Mouse (Mus musculus): ENCODE results near the gene Slamf9. TPM values are rescaled to one million over a fixed set of nuclear protein-coding genes. Genes with fewer than 3 reads are reported as not detected.

Slamf9 gene
- polyA plus RNA-seq, 1 experiment from 2014 or later: 0.08 TPM

- ATAC-seq (no peak), DNase-seq (ENCODE audit: low read depth, low spot score) (no peak)
- POLR2A ChIA-PET: no interaction called here
- H3K27me3 ChIP-seq: no peaks in the 10 kb centered on the region
- CTCF ChIA-PET: interaction anchor here (0.7 to 2.2 kb wide), 3 partner anchors 12 to 76 kb away, joined by 4 to 5 read pairs (median 4); no protein-coding TSS in a partner anchor
- in situ Hi-C loops (cut with MboI; ENCODE audit: low pct_unique_long_range_greater_than_20kb): loop anchor here (25.0 kb wide), 1 partner anchor 452 kb away; the partner anchor contains the start of gene Vangl2
- no peak for TF ChIP-seq CTCF (IDR thresholded peaks at IDR 0.05)
Measured at GRCm38 (mm10) chr1:172488831-172489230, 13.7 kb downstream of the Slamf9 start.

GRCm38 (mm10) chr1:172489585-172490250 is 14.6 kb downstream of the Slamf9 start:
- no peaks in the 10 kb centered on the region for H3K27me3 ChIP-seq
- TF ChIP-seq CTCF (IDR thresholded peaks at IDR 0.05): no peak
- in situ Hi-C loops (cut with MboI; ENCODE audit: low pct_unique_long_range_greater_than_20kb): loop anchor here (25.0 kb wide), 1 partner anchor 452 kb away; the partner anchor contains the start of gene Vangl2
- no peak for DNase-seq (ENCODE audit: low read depth, low spot score)
- no peak for ATAC-seq
- ChIA-PET POLR2A (no interaction called here), CTCF (interaction anchor here (0.7 to 3.6 kb wide), 16 partner anchors 8 to 908 kb away, joined by 3 to 21 read pairs (median 4); partner anchors contain the start of gene Igsf9)

GRCm38 (mm10) chr1:172490261-172490661 is 15.1 kb downstream of the Slamf9 start:
- TF ChIP-seq CTCF (IDR thresholded peaks at IDR 0.05): no peak
- DNase-seq (ENCODE audit: low read depth, low spot score): no peak
- ChIA-PET POLR2A (interaction anchor here (0.6 to 0.8 kb wide), 3 partner anchors 9 to 82 kb away, joined by 3 to 5 read pairs (median 3); no protein-coding TSS in a partner anchor), CTCF (interaction anchor here (0.7 to 3.6 kb wide), 18 partner anchors 9 to 908 kb away, joined by 3 to 21 read pairs (median 4); partner anchors contain the start of genes Igsf9 and Tagln2)
- ATAC-seq: peak; percentile 46
- no peaks in the 10 kb centered on the region for H3K27me3 ChIP-seq
- in situ Hi-C loops (cut with MboI; ENCODE audit: low pct_unique_long_range_greater_than_20kb): loop anchor here (25.0 kb wide), 1 partner anchor 453 kb away; the partner anchor contains the start of gene Vangl2

GRCm38 (mm10) chr1:172492047-172492446 is 16.9 kb downstream of the Slamf9 start:
- no peak for TF ChIP-seq CTCF (IDR thresholded peaks at IDR 0.05)
- no peak for DNase-seq (ENCODE audit: low read depth, low spot score)
- ChIA-PET CTCF (interaction anchor here (0.7 to 3.6 kb wide), 5 partner anchors 10 to 463 kb away, joined by 3 to 21 read pairs (median 3); no protein-coding TSS in a partner anchor), POLR2A (interaction anchor here (1.0 kb wide), 3 partner anchors 11 to 22 kb away, joined by 3 to 4 read pairs (median 4); no protein-coding TSS in a partner anchor)
- H3K27me3 ChIP-seq: no peaks in the 10 kb centered on the region
- peak; percentile 75 for ATAC-seq
- in situ Hi-C loops (cut with MboI; ENCODE audit: low pct_unique_long_range_greater_than_20kb): loop anchor here (25.0 kb wide), 1 partner anchor 455 kb away; the partner anchor contains the start of gene Vangl2

- ATAC-seq: no peak
- in situ Hi-C loops (cut with MboI; ENCODE audit: low pct_unique_long_range_greater_than_20kb): loop anchor here (25.0 kb wide), 1 partner anchor 456 kb away; the partner anchor contains the start of gene Vangl2
- no peak for DNase-seq (ENCODE audit: low read depth, low spot score)
- TF ChIP-seq CTCF (IDR thresholded peaks at IDR 0.05): no peak
- CTCF ChIA-PET: interaction anchor here (1.3 kb wide), 1 partner anchor 9 kb away, joined by 4 read pairs; no protein-coding TSS in a partner anchor
- H3K27me3 ChIP-seq: no peaks in the 10 kb centered on the region
- POLR2A ChIA-PET: no interaction called here
Measured at GRCm38 (mm10) chr1:172493516-172493915, 18.4 kb downstream of the Slamf9 start.

- TF ChIP-seq CTCF (IDR thresholded peaks at IDR 0.05): no peak
- POLR2A ChIA-PET: no interaction called here
- DNase-seq (ENCODE audit: low read depth, low spot score) (no peak), ATAC-seq (no peak)
- in situ Hi-C loops (cut with MboI; ENCODE audit: low pct_unique_long_range_greater_than_20kb): loop anchor here (25.0 kb wide), 1 partner anchor 459 kb away; the partner anchor contains the start of gene Vangl2
- no peaks in the 10 kb centered on the region for H3K27me3 ChIP-seq
- CTCF ChIA-PET: no interaction called here
Measured at GRCm38 (mm10) chr1:172496030-172496429, 20.9 kb downstream of the Slamf9 start.

- ATAC-seq (no peak), DNase-seq (ENCODE audit: low read depth, low spot score) (no peak)
- in situ Hi-C loops (cut with MboI; ENCODE audit: low pct_unique_long_range_greater_than_20kb): loop anchor here (25.0 kb wide), 1 partner anchor 460 kb away; the partner anchor contains the start of gene Vangl2
- ChIA-PET POLR2A (no interaction called here), CTCF (interaction anchor here (1.7 kb wide), 1 partner anchor 23 kb away, joined by 4 read pairs; the partner anchor contains the start of gene Cfap45)
- no peaks in the 10 kb centered on the region for H3K27me3 ChIP-seq
- TF ChIP-seq CTCF (IDR thresholded peaks at IDR 0.05): no peak
Measured at GRCm38 (mm10) chr1:172497428-172497827, 22.3 kb downstream of the Slamf9 start.

- no peak for TF ChIP-seq CTCF (IDR thresholded peaks at IDR 0.05)
- ATAC-seq (peak; percentile 48), DNase-seq (ENCODE audit: low read depth, low spot score) (no peak)
- in situ Hi-C loops (cut with MboI; ENCODE audit: low pct_unique_long_range_greater_than_20kb): loop anchor here (10.0 to 25.0 kb wide), 3 partner anchors 185 to 463 kb away; partner anchors contain the start of genes Dcaf8, Pex19 and Vangl2
- CTCF ChIA-PET: interaction anchor here (1.2 kb wide), 1 partner anchor 9 kb away, joined by 3 read pairs; no protein-coding TSS in a partner anchor
- no peaks in the 10 kb centered on the region for H3K27me3 ChIP-seq
- POLR2A ChIA-PET: interaction anchor here (0.7 kb wide), 2 partner anchors 9 to 14 kb away, joined by 5 to 6 read pairs; no protein-coding TSS in a partner anchor
Measured at GRCm38 (mm10) chr1:172499765-172500441, 24.7 kb downstream of the Slamf9 start, which contains the start of gene Tagln2. Gene Tagln2, plus strand, starts transcription at chr1:172500047.

GRCm38 (mm10) chr1:172500451-172501370 is 25.6 kb downstream of the Slamf9 start:
- no peaks in the 10 kb centered on the region for H3K27me3 ChIP-seq
- peak; percentile 42 for ATAC-seq
- peak; percentile 77 for DNase-seq (ENCODE audit: low read depth, low spot score)
- POLR2A ChIA-PET: interaction anchor here (0.7 kb wide), 1 partner anchor 10 kb away, joined by 6 read pairs; no protein-coding TSS in a partner anchor
- in situ Hi-C loops (cut with MboI; ENCODE audit: low pct_unique_long_range_greater_than_20kb): loop anchor here (10.0 to 25.0 kb wide), 2 partner anchors 186 to 363 kb away; partner anchors contain the start of genes Dcaf8 and Pex19
- CTCF ChIA-PET: interaction anchor here (1.2 to 2.0 kb wide), 2 partner anchors 10 kb away, joined by 3 to 8 read pairs; no protein-coding TSS in a partner anchor
- TF ChIP-seq CTCF (IDR thresholded peaks at IDR 0.05): no peak

Data from Patski (cell line).